Mouse (Mus musculus): ENCODE data around the gene Tep1.

Tep1 gene

GRCm38 (mm10) chr14:50795261-50795935 lies 75.0 kb downstream of the Tep1 start:
- no peak for DNase-seq (ENCODE audit: low read depth, low spot score)

GRCm38 (mm10) chr14:50788157-50788556 lies 82.2 kb downstream of the Tep1 start:
- no peak for DNase-seq (ENCODE audit: low read depth, low spot score)

- peak; percentile 83 for DNase-seq (ENCODE audit: low read depth, low spot score)
Observed at GRCm38 (mm10) chr14:50785251-50785637, 85.1 kb downstream of the Tep1 start, which contains the start of gene Ttc5. Gene Ttc5, minus strand, starts transcription at chr14:50785519.

GRCm38 (mm10) chr14:50784391-50785250 lies 85.7 kb downstream of the Tep1 start:
- DNase-seq (ENCODE audit: low read depth, low spot score): no peak

GRCm38 (mm10) chr14:50782166-50782565 lies 88.2 kb downstream of the Tep1 start:
- no peak for DNase-seq (ENCODE audit: low read depth, low spot score)

Measured in retina, adult 2 months (tissue).